8 mouse cellular contexts compared by ENCODE assay signal in the genomic region with DNA sequence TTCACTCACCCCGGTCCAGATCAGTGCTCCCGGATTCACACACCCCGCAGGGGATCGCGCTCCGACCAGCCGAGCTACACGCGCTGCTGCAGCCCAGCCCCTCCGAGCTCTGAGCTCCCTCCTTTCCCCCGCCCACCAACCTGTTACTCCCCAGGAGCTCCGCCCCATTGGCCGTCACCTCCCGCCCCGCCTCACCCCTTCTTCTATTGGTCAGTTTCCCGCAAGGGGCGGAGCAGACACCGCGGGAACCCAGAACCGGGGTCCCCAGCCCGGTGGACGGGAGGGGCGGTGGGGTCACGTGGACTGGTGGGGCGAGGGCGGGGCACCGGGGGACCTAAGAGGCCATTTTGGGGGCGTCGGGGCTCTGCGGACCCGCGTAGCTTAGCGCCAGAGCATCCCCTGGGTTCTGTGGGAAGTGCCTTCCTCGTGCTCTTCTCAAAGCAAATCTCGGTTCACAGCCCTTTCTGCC. TPM values are rescaled to one million over a fixed set of nuclear protein-coding genes. Genes with fewer than 3 reads are reported as not detected.
DNase-seq lines count a peak whose midpoint lies in the region; ATAC-seq and TF ChIP-seq lines count a peak whose summit lies in the region.

A gene (minus strand): TSS at position 126 of the 469 bp plus-strand sequence.

- peak within 1 kb of the TSS; percentile 64 for H3K4me2 ChIP-seq in hindbrain, postnatal 0 days (ENCODE audit: low read depth, low read length)

- DNase-seq in T-cell, adult 2 months (ENCODE audit: low spot score), result peak; percentile 82
- peak; percentile 94 to 99 for DNase-seq in cerebellum, postnatal 4 days (ENCODE audit: low spot score in 2 of 2)
- peak; percentile 92 for DNase-seq in gastrocnemius, adult 2 months
- DNase-seq in hindbrain, postnatal 0 days (ENCODE audit: low spot score), result peak; percentile 98
- peak; percentile 90 to 93 for DNase-seq in left cerebral cortex, adult 18-20 months (ENCODE audit: low spot score in 2 of 2)
- DNase-seq in lung, postnatal 4 days, result peak; percentile 93
- DNase-seq in retina, postnatal 7 days (ENCODE audit: low read depth, low spot score), result peak; percentile 92
- peak; percentile 91 to 96 for DNase-seq in urinary bladder, adult 18-20 months (ENCODE audit: low spot score in 2 of 2)

- no peaks in the 10 kb centered on the region for H3K9me3 ChIP-seq in hindbrain, postnatal 0 days (ENCODE audit: low read length)

- intact Hi-C loops in gastrocnemius, adult 2 months (cut with DNase I), result no loop called here

- no peak for TF ChIP-seq CTCF in gastrocnemius, adult 2 months (IDR thresholded peaks at IDR 0.05)
- TF ChIP-seq CTCF in hindbrain, postnatal 0 days (IDR thresholded peaks at IDR 0.05; ENCODE audit: low read depth), result no peak

- peak within 1 kb of the TSS; percentile 61 for H3K9ac ChIP-seq in hindbrain, postnatal 0 days (replicated peaks; ENCODE audit: low read length)

- H3K4me1 ChIP-seq in hindbrain, postnatal 0 days (ENCODE audit: insufficient read depth, low read length), result peaks cover 7% of the 10 kb centered on the region; the same call in 1 of the 2 replicates

- H3K36me3 ChIP-seq in hindbrain, postnatal 0 days (ENCODE audit: insufficient read depth, low read length), result no peaks in the 10 kb centered on the region

- H3K4me3 ChIP-seq in gastrocnemius, adult 2 months, result peak within 1 kb of the TSS; percentile 75
- peak within 1 kb of the TSS; percentile 44 for H3K4me3 ChIP-seq in hindbrain, postnatal 0 days (ENCODE audit: low read length)

- peak within 1 kb of the TSS; percentile 35; the same call in 1 of the 2 replicates for H3K27ac ChIP-seq in gastrocnemius, adult 2 months
- peak within 1 kb of the TSS; percentile 93 for H3K27ac ChIP-seq in hindbrain, postnatal 0 days

- 1% methylated on average over 35 of the region's 35 CpGs for WGBS in hindbrain, postnatal 0 days

- no peaks in the 10 kb centered on the region for H3K27me3 ChIP-seq in hindbrain, postnatal 0 days (ENCODE audit: insufficient read depth, low read length)

- peak; percentile 96 for ATAC-seq in hindbrain, postnatal 0 days

RNA-seq across cellular contexts. Expression of the gene that starts here (rescaled TPM):
- under 1 TPM in 1 of 2 experiments, not detected in 1; 0.08 TPM for total RNA-seq in gastrocnemius, adult 2 months (2021)
- total RNA-seq in hindbrain, postnatal 0 days (2014; rRNA removed), result 5.8 and 7.7 TPM in 2 replicates
- 9.8 and 10.3 TPM in 2 replicates for polyA plus RNA-seq in hindbrain, postnatal 0 days (2015; fragmentation: Nextera tagmentation; extraction: Ambion mirVana)
- 1 to 10 TPM; 3.2 to 3.6 TPM for total RNA-seq in left cerebral cortex, adult 18-20 months (2021)

Comparison
In these comparisons a context has a peak if more than half of its experiments do, and no peak if none do; other contexts are left out.
1. Peak in every context shown above with its lines: DNase-seq, ATAC-seq, H3K4me3 ChIP-seq and H3K27ac ChIP-seq.
2. Peak in DNase-seq, H3K4me3 ChIP-seq and H3K27ac ChIP-seq in gastrocnemius, adult 2 months; RNA of the gene not detected or under 1 TPM.